Mouse (Mus musculus) olfactory bulb, adult 2 months (tissue): Measurements from ENCODE around the gene C1qtnf6.

ENCODE experiments used
- CTCF ChIP-seq: fragments of 200-500 bp; IDR thresholded peaks from 2 replicates; pipeline ENCODE4 v1.5.1; 2012; ENCODE audit warnings: low read depth, mild to moderate bottlenecking, low read length, moderate library complexity; ENCODE audit not compliant: insufficient read depth
- POLR2A ChIP-seq: fragments of 200-500 bp; IDR thresholded peaks from 2 replicates; pipeline ENCODE4 v1.6.1; 2012; ENCODE audit warnings: mild to moderate bottlenecking, low read depth, low read length, moderate library complexity; ENCODE audit not compliant: insufficient read depth

- TF ChIP-seq CTCF (no peak), POLR2A (no peak)
These were observed 20.5 kb downstream of the C1qtnf6 start for GRCm38 (mm10) chr15:78510736-78511135.
